Mouse (Mus musculus) kidney, adult 18-20 months (tissue): ENCODE results near the gene Pde6h.
A peak's percentile ranks its signal among the peaks of the same experiment; 100 is the strongest.
"Not testable (repeated sequence)": the region's sequence is repeated elsewhere in the genome, so short reads cannot be mapped to it uniquely, and the experiment has no call there.

Experiments used
- DNase-seq: peaks from one replicate; pipeline ENCODE4 v3.0.0; 2021

Pde6h gene

DNA sequence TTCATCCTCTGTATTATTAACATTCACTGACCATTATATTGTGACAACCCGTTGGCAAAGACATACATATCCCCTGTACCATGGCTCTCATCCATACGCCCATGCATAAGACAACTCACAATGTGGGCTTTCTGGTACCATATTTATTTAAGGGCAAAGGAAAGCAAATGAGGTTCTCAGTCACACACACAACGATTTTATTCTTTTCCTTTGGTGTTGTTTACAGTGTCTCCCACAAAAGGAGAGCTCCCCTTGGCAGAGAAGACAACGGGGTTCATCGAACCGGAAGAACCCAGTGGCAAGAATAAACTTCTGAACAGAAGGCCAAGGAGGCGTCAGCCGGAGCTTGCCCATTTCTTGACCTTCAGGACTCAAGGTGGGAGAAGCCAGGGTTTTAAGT lies at the start of gene Pde6h:
Pde6h (plus strand) TSS at position 301 of the 400 bp plus-strand sequence.
- DNase-seq = no peak

DNA sequence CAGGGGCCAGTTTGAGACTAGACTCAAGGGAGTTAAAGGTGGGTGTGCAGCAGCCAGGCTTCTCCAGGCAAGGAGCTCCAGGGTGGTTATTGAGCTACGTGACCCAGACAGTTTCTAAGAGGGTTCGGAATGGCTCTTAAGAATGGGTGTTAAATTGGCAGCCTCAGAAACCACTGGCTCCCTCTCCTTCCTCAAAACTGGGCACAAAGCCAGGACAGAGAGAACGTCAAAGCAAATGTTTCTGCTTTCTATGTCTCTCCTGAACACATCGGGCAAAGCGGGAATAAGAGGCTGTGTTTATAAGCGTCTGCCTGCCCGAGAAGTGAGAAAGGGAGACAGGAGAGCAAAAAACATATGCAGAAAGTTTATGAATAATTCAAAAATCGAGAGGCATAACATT lies 49.0 kb upstream of the Pde6h start:
- DNase-seq = no peak

- no peak for DNase-seq
Measured at GRCm38 (mm10) chr6:136875670-136876069, 48.0 kb upstream of the Pde6h start, which contains the start of gene Mgp. Gene Mgp, minus strand, starts transcription at chr6:136875823.

- no peak for DNase-seq
Measured at GRCm38 (mm10) chr6:136881678-136882077, 42.0 kb upstream of the Pde6h start.

DNA sequence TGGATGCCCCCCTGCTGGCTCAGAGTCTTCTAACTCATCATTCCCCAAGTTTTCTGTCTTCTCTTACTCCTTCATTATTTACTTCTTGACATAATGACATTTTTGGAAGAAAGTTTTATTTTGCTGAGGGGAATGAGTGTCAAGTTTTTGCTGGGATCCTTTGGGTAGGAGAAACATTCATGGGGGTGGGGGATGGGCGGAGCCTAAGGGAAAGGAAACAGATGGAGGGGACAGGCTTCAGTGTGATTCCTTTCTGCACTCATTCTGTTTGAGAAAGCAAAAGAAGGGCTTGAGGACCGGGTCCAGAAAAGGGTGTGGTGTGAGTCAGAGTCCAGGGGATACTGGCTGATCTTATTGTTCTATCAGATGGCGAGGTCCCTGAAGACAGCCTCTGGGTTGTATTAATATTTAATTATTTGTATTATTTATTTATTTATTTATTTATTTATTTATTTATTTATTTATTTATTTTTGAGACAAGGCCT lies 40.2 kb upstream of the Pde6h start:
- DNase-seq = no peak

- DNase-seq = no peak
Measured at GRCm38 (mm10) chr6:136883961-136884360, 39.7 kb upstream of the Pde6h start.

- DNase-seq = not testable (repeated sequence)
Measured at GRCm38 (mm10) chr6:136884766-136885165, 38.9 kb upstream of the Pde6h start.

DNA sequence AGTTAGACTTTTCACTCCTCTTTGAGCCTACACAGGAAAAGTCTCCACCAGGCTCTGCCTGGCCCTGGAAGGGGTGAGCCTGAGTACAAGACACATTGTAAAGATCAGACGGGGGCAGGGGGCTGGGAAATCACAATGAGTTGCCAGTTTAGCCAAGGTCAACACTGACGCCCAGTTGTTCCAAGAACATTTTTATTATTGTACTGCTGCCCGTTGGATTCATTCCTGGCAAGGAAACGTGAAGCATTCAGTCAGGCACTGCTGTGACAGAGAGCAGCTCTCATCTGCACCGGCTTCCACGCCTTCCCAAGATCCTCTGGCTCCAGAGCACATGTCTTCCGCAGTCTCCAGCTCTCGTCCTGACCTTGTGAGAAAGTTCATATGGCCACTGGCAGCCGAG lies 35.8 kb upstream of the Pde6h start:
- DNase-seq = peak; percentile 38

- no peak for DNase-seq
Measured at GRCm38 (mm10) chr6:136889067-136889466, 34.6 kb upstream of the Pde6h start.

DNA sequence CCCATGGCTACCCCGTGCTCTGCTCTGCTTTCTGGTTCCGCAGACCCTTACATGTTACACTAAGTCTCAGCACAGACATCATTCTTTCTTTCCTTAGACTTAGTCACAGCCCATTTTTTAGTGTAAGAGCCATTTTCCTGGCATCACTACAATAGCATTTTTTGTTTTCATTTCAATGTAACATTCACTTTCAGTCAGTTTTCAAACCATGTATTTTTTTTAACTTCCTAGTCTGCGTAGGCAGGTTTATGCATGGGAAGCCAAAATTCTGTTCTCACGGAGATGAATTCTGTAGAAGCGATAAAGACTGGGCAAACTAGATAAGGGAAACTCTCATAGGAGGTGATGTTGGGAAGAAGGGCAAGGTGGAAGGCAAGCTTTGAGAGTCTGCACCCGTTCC lies 34.1 kb upstream of the Pde6h start:
- DNase-seq = no peak

GRCm38 (mm10) chr6:136892002-136892401 lies 31.6 kb upstream of the Pde6h start:
- no peak for DNase-seq

DNA sequence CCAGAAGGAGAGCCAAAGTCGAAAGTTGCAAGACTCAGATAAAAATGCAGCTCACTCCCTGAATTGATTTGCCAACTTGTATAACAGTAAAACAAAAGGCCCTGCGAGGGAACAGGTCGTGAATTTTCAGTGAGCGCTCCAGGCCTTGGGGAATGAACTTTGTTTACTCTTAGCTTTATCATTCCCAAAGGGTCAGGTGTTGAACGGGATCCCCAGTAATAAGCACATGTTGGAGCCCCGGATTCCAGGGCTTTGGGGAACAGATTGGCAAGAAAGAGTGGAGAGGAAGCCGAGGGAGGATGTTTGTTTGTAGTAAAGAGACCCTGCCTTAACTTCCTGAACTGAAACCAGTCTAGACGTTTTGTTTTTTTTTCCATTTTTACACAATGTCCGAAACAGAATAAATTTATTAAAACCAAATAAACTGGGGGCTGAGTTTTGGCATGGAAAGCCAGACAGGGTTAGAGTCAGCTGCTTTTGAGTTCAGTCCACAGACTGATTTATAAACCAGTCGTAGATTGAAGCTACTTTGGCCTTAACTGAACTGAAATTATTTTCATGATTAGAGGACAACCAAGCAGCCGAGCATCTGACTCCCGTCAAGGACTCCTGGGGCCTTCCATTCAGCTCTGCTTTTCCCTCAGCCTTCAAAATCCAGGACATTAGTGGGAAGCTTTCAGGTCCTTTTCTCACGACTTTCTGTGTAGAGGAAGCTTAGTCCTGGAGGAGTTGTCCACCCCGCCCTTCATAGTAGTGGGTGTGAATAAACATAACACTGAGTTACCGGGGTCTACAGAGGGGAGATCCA lies 28.9 kb upstream of the Pde6h start:
- no peak for DNase-seq

DNA sequence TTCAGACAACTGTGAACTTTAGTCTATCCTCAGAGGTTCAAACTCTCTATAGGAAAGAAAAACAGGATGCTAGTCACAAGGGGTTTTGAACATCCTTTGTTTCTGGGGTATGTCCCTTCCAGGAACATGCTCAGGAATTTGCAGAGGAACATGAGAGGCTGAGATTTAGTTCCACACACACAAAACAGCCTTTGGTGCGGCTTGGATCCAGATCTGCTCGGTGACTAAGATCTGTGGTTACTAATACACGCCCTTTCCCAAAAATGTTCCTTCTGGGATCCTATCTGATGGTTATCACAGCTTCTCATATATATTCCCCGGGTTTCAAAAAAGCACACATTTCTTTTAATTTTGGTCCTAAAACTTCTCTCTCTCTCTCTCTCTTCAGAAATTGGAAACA lies 25.8 kb upstream of the Pde6h start:
- DNase-seq = no peak

DNA sequence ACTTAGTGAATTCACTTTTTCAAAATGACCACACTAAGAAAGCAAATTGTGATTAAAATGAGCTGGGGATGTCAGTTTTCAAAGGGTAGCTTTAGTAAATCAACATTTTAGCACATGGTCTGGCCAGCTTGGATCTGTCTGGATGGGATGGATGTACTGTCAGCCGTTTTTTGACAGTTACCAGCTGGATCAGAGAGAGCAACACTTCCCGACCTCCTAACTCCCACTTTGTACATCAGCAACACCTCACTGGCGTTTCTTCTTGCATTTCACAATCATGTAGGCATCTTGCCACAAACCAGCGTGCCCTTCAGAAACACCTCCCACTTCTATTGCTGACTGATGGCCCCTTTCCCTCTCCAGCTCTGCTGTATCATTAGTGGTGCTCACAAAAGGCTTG lies 25.4 kb upstream of the Pde6h start:
- DNase-seq = no peak

- DNase-seq = no peak
Measured at GRCm38 (mm10) chr6:136898954-136899353, 24.7 kb upstream of the Pde6h start.

- DNase-seq = no peak
Measured at GRCm38 (mm10) chr6:136900369-136901009, 23.1 kb upstream of the Pde6h start.

DNA sequence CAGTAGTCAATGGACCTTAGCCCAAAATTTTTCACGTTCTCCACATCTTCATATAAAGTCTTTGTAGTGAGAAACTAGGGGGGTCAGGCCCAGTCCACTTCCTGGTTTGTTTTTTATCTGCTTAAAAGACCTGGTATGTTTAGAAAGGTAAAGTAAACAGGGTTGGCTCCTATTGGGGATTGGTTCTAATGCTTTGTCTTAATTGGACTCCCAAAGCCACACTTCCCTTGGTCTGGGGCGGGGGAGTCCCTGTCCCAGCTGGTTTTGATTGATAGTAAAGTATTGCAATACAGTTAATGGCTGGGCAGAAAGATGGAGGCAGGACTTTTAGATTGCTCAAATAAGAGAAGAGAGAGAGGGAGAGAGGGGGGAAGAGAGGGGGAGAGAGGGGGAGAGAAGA lies 22.6 kb upstream of the Pde6h start:
- DNase-seq = no peak

DNA sequence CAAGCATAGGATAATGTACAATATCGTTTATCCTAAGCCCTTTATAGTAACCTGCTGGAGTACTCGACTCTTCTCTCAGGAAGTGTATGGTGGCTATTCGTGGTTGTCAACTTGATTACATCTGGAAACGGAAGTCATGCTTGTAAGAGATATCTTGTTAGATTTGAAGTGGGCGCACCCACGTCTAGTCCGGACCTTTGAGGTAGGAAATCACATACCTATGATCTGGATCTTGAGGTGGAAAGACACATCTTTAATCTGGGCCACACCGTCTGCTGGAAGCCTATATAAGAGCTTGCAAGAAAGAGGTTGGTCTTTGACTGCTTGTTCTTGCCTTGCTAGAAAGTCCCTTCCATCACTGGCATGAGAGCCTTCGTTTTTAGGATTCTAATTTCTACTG lies 21.1 kb upstream of the Pde6h start:
- no peak for DNase-seq

- no peak for DNase-seq
Measured at GRCm38 (mm10) chr6:136903885-136904470, 19.7 kb upstream of the Pde6h start.

DNA sequence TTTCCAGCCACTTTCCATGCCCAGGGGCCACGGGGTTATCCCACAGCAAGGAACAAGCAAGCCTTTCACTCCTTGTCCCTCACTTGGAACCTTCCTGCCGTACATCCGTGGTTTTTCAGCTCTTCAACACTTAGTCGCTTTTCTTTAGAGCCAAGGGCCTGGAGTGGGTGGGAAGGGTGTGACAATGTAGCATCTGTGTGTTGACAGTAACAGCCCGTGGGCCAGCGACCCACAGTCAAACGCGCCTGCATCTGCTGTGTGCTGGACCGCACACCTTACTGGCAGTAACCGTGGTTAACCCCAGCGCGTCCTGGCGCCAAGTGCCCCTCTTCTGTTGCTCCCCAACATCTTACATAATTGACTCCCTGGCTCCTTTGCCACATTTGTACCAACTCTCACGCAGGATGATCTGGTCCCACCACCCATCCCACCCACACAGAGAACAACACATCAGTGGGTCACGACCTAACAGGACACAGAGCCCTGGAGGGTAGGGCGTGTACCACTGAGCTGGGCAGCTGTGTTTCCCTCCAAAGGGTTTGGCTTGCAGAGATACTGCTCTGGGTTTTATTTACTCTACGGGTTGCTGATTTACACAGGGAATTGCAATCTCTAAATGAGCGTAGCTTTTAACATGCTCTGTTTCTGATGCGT lies 17.2 kb upstream of the Pde6h start:
- DNase-seq = no peak

- DNase-seq = no peak
Measured at GRCm38 (mm10) chr6:136906937-136907293, 16.7 kb upstream of the Pde6h start.

DNA sequence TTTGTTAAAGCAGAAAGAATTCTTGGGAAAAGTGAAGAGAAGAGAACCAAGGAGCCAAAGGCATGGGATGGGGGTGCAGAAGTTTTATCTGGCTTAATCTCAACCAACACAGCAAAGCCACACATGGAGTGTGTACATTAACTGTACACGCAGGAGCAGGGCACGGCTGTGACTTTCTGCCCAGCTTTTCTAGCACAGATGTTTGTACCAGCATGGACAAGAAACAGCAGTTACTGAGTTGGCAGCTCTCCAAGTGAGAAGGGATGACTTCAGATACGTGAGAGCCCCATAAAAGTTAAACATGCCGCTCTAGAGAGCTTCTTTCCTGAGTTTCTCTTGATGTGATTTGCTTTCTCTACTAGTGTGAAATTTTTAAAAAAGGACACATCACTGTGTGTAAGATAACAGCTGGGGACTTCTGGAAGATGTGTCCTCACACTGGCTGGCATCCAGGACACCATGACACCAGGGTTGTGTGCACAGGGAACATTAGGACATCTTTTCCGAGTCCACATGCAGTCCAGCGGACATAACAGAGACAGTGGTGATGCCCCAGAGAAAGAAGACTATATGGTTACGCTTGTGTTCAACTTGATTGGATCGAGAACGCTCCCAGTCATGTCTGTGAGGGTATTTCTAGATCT lies 13.3 kb upstream of the Pde6h start:
- DNase-seq = no peak

GRCm38 (mm10) chr6:136912751-136913265 lies 10.8 kb upstream of the Pde6h start:
- DNase-seq = no peak
